In the genomic region with DNA sequence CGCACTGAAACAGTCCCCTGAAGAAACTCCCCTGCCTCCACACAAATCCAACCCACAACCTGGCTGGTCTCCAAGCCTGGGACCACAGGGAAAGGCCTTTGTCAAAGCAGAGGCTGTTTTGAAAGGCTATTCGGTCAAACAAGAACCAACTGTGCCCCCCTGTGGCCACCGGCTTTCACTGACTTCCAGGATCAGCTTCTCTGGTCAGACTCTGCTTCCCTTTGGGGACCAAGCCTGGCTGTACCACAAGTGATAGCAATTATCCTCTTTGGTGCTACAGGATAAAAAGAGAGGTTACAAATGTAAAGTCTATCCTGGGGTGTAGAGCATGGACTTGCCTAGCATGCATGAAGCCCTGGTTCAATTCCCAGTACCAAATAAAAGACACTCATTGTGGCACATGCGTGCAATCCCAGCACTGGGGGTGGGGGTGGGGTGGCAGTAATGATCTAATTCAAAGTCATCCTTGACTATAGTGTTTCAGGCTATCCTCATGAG, we compare ENCODE assay signal across 8 mouse cellular contexts.
DNase-seq lines count a peak whose midpoint lies in the region; ATAC-seq and TF ChIP-seq lines count a peak whose summit lies in the region.

No protein-coding gene starts in this region.

- no peaks in the 10 kb centered on the region for H3K9me3 ChIP-seq in embryonic facial prominence, embryonic 15.5 days (replicated peaks)
- no peaks in the 10 kb centered on the region for H3K9me3 ChIP-seq in heart, embryonic 13.5 days
- H3K9me3 ChIP-seq in liver, embryonic 11.5 days (ENCODE audit: control insufficient read depth, low read length) = no peaks in the 10 kb centered on the region
- H3K9me3 ChIP-seq in neural tube, embryonic 13.5 days = no peaks in the 10 kb centered on the region
- no peaks in the 10 kb centered on the region for H3K9me3 ChIP-seq in stomach, postnatal 0 days (ENCODE audit: control insufficient read depth, low read length)

- H3K4me3 ChIP-seq in embryonic facial prominence, embryonic 15.5 days (replicated peaks) = no peak overlapping the region
- no peak overlapping the region for H3K4me3 ChIP-seq in heart, embryonic 13.5 days
- no peak overlapping the region for H3K4me3 ChIP-seq in liver, embryonic 11.5 days (ENCODE audit: low read depth, low read length)
- no peak overlapping the region for H3K4me3 ChIP-seq in neural tube, embryonic 13.5 days
- no peak overlapping the region for H3K4me3 ChIP-seq in stomach, postnatal 0 days (ENCODE audit: low read depth, low read length)

- no peaks in the 10 kb centered on the region for H3K36me3 ChIP-seq in embryonic facial prominence, embryonic 15.5 days
- H3K36me3 ChIP-seq in heart, embryonic 13.5 days = peaks cover 8% of the 10 kb centered on the region
- no peaks in the 10 kb centered on the region; the same call in 1 of the 2 replicates for H3K36me3 ChIP-seq in liver, embryonic 11.5 days (ENCODE audit: control insufficient read depth, insufficient read depth, low read length)
- H3K36me3 ChIP-seq in neural tube, embryonic 13.5 days = peaks cover 28% of the 10 kb centered on the region
- H3K36me3 ChIP-seq in stomach, postnatal 0 days (ENCODE audit: control insufficient read depth, insufficient read depth, low read length) = peaks cover 4% of the 10 kb centered on the region; the same call in 1 of the 2 replicates

- peaks cover 11% of the 10 kb centered on the region for H3K4me1 ChIP-seq in embryonic facial prominence, embryonic 15.5 days
- H3K4me1 ChIP-seq in heart, embryonic 13.5 days = peaks cover 21% of the 10 kb centered on the region
- no peaks in the 10 kb centered on the region for H3K4me1 ChIP-seq in liver, embryonic 11.5 days (replicated peaks; ENCODE audit: control insufficient read depth, insufficient read depth, low read length)
- peaks cover 13% of the 10 kb centered on the region for H3K4me1 ChIP-seq in neural tube, embryonic 13.5 days (replicated peaks)
- H3K4me1 ChIP-seq in stomach, postnatal 0 days (replicated peaks; ENCODE audit: control insufficient read depth, insufficient read depth) = no peaks in the 10 kb centered on the region

- ATAC-seq in embryonic facial prominence, embryonic 15.5 days (ENCODE audit: insufficient number of reproducible peaks, low FRiP score, low TSS enrichment, low read depth) = peak; percentile 69
- ATAC-seq in heart, embryonic 13.5 days (ENCODE audit: extremely low read depth, insufficient number of reproducible peaks, low FRiP score, low TSS enrichment) = peak; percentile 61; the same call in 1 of the 2 replicates
- ATAC-seq in liver, embryonic 11.5 days (replicated peaks; ENCODE audit: low FRiP score) = 0 out of 2 replicates have a peak, but pooled peaks have one; percentile 20
- ATAC-seq in neural tube, embryonic 13.5 days (ENCODE audit: low read depth) = peak; percentile 85
- ATAC-seq in stomach, postnatal 0 days (ENCODE audit: low FRiP score, low TSS enrichment) = peak; percentile 73

- no peak for TF ChIP-seq EP300 in stomach, postnatal 0 days (optimal IDR thresholded peaks at IDR 0.05)

- H3K9ac ChIP-seq in embryonic facial prominence, embryonic 15.5 days = no peak overlapping the region
- peak overlapping the region; percentile 64 for H3K9ac ChIP-seq in heart, embryonic 13.5 days
- H3K9ac ChIP-seq in liver, embryonic 11.5 days (ENCODE audit: low read depth, low read length) = no peak overlapping the region
- H3K9ac ChIP-seq in neural tube, embryonic 13.5 days = 0 out of 2 replicates have a peak overlapping the region, but pooled peaks have one; percentile 41
- H3K9ac ChIP-seq in stomach, postnatal 0 days (ENCODE audit: low read length) = no peak overlapping the region

- TF ChIP-seq CTCF in stomach, postnatal 0 days (IDR thresholded peaks at IDR 0.05; ENCODE audit: low read depth) = peak; percentile 82

- no peaks in the 10 kb centered on the region for H3K27me3 ChIP-seq in embryonic facial prominence, embryonic 15.5 days
- H3K27me3 ChIP-seq in heart, embryonic 13.5 days (replicated peaks) = no peaks in the 10 kb centered on the region
- no peaks in the 10 kb centered on the region for H3K27me3 ChIP-seq in liver, embryonic 11.5 days (replicated peaks; ENCODE audit: control insufficient read depth, insufficient read depth, low read length)
- H3K27me3 ChIP-seq in neural tube, embryonic 13.5 days = no peaks in the 10 kb centered on the region
- no peaks in the 10 kb centered on the region for H3K27me3 ChIP-seq in stomach, postnatal 0 days (ENCODE audit: control insufficient read depth, insufficient read depth, low read length)

- no peak overlapping the region for H3K4me2 ChIP-seq in embryonic facial prominence, embryonic 15.5 days (replicated peaks)
- H3K4me2 ChIP-seq in heart, embryonic 13.5 days = peak overlapping the region; percentile 16
- no peak overlapping the region for H3K4me2 ChIP-seq in liver, embryonic 11.5 days
- 0 out of 2 replicates have a peak overlapping the region, but pooled peaks have one; percentile 5 for H3K4me2 ChIP-seq in neural tube, embryonic 13.5 days
- no peak overlapping the region for H3K4me2 ChIP-seq in stomach, postnatal 0 days (replicated peaks; ENCODE audit: low read depth)

- peak; percentile 98 for DNase-seq in 3T3-L1 (ENCODE audit: low read depth, low spot score)
- peak; percentile 27 to 67 for DNase-seq in adrenal gland, postnatal 4 days (ENCODE audit: low spot score in 2 of 2)
- DNase-seq in kidney, postnatal 10 days = peak; percentile 93
- DNase-seq in liver, embryonic 11.5 days (ENCODE audit: low spot score) = peak; percentile 63
- DNase-seq in stomach, postnatal 0 days (ENCODE audit: low spot score) = peak; percentile 84

- WGBS in embryonic facial prominence, embryonic 15.5 days = 20% methylated on average over 4 of the region's 4 CpGs
- 27% methylated on average over 4 of the region's 4 CpGs for WGBS in heart, embryonic 13.5 days
- WGBS in liver, embryonic 11.5 days = 31% methylated on average over 4 of the region's 4 CpGs
- WGBS in neural tube, embryonic 13.5 days = 14% methylated on average over 4 of the region's 4 CpGs
- 26% methylated on average over 4 of the region's 4 CpGs for WGBS in stomach, postnatal 0 days

- H3K27ac ChIP-seq in embryonic facial prominence, embryonic 15.5 days (replicated peaks) = peak overlapping the region; percentile 23; the same call in 1 of the 2 replicates
- peak overlapping the region; percentile 55; the same call in 1 of the 2 replicates for H3K27ac ChIP-seq in heart, embryonic 13.5 days (replicated peaks)
- H3K27ac ChIP-seq in liver, embryonic 11.5 days (ENCODE audit: low read depth, low read length) = no peak overlapping the region
- peak overlapping the region; percentile 33; the same call in 1 of the 2 replicates for H3K27ac ChIP-seq in neural tube, embryonic 13.5 days (replicated peaks)
- no peak overlapping the region for H3K27ac ChIP-seq in stomach, postnatal 0 days (replicated peaks)

Comparison
In these comparisons a context has a peak if more than half of its experiments do, and no peak if none do; other contexts are left out.
1. DNase-seq: peak in every context shown above with its lines; median percentile 98 in 3T3-L1; 93 in kidney, postnatal 10 days; 84 in stomach, postnatal 0 days; 63 in liver, embryonic 11.5 days; 47 in adrenal gland, postnatal 4 days.
2. ATAC-seq: peak in every context shown above with its lines; median percentile 85 in neural tube, embryonic 13.5 days; 73 in stomach, postnatal 0 days; 69 in embryonic facial prominence, embryonic 15.5 days; 61 in heart, embryonic 13.5 days; 20 in liver, embryonic 11.5 days.
3. H3K27ac ChIP-seq: peak in embryonic facial prominence, embryonic 15.5 days (single experiment), heart, embryonic 13.5 days (single experiment) and neural tube, embryonic 13.5 days (single experiment); none in liver, embryonic 11.5 days (single experiment) and stomach, postnatal 0 days (single experiment).
4. H3K4me2 ChIP-seq: peak in heart, embryonic 13.5 days (single experiment) and neural tube, embryonic 13.5 days (single experiment); none in embryonic facial prominence, embryonic 15.5 days (single experiment), liver, embryonic 11.5 days (single experiment) and stomach, postnatal 0 days (single experiment).
5. H3K9ac ChIP-seq: peak in heart, embryonic 13.5 days (single experiment) and neural tube, embryonic 13.5 days (single experiment); none in embryonic facial prominence, embryonic 15.5 days (single experiment), liver, embryonic 11.5 days (single experiment) and stomach, postnatal 0 days (single experiment).